Mouse (Mus musculus) heart, adult 9 months (tissue): Measurements from ENCODE around the gene Klf7.
A peak's percentile ranks its signal among the peaks of the same experiment; 100 is the strongest.
"Not testable (repeated sequence)": the region's sequence is repeated elsewhere in the genome, so short reads cannot be mapped to it uniquely, and the experiment has no call there.

Source experiments
- DNase-seq, 2 experiments: peaks; one replicate each; pipeline ENCODE4 v3.0.0; 2022; ENCODE audit warnings: low spot score in 2 of 2

Gene Klf7

GRCm38 (mm10) chr1:64121559-64122465 lies at the start of gene Klf7:
Gene Klf7, minus strand, starts transcription at chr1:64122282.
- peak; percentile 99 to 100 for DNase-seq

GRCm38 (mm10) chr1:64164526-64165062 lies 42.5 kb upstream of the Klf7 start:
- no peak for DNase-seq

- no peak for DNase-seq
Observed at GRCm38 (mm10) chr1:64158766-64159165, 36.7 kb upstream of the Klf7 start.

- DNase-seq: no peak
Observed at GRCm38 (mm10) chr1:64149185-64149584, 27.1 kb upstream of the Klf7 start.

- peak in 1 of 2 experiments; percentile 20 for DNase-seq
Observed at GRCm38 (mm10) chr1:64142691-64143445, 20.8 kb upstream of the Klf7 start.

- no peak for DNase-seq
Observed at GRCm38 (mm10) chr1:64134439-64134838, 12.4 kb upstream of the Klf7 start.

GRCm38 (mm10) chr1:64126822-64127221 lies 4.7 kb upstream of the Klf7 start:
- DNase-seq: no peak

GRCm38 (mm10) chr1:64122466-64122830 lies 366 bp upstream of the Klf7 start:
- DNase-seq: no peak

GRCm38 (mm10) chr1:64120811-64121515 lies 1.1 kb downstream of the Klf7 start:
- no peak for DNase-seq

GRCm38 (mm10) chr1:64120421-64120810 lies 1.7 kb downstream of the Klf7 start:
- peak; percentile 43 to 55 for DNase-seq

- peak; percentile 58 to 69 for DNase-seq
Observed at GRCm38 (mm10) chr1:64119851-64120250, 2.2 kb downstream of the Klf7 start.

GRCm38 (mm10) chr1:64119358-64119794 lies 2.7 kb downstream of the Klf7 start:
- DNase-seq: peak; percentile 50 to 56

- DNase-seq: peak; percentile 51 to 52
Observed at GRCm38 (mm10) chr1:64118285-64119170, 3.6 kb downstream of the Klf7 start.

- no peak for DNase-seq
Observed at GRCm38 (mm10) chr1:64117478-64118284, 4.4 kb downstream of the Klf7 start.

GRCm38 (mm10) chr1:64116746-64117455 lies 5.2 kb downstream of the Klf7 start:
- DNase-seq: no peak

- no peak for DNase-seq
Observed at GRCm38 (mm10) chr1:64114579-64114978, 7.5 kb downstream of the Klf7 start.

- DNase-seq: not testable (repeated sequence)
Observed at GRCm38 (mm10) chr1:64108653-64109052, 13.4 kb downstream of the Klf7 start.

- no peak for DNase-seq
Observed at GRCm38 (mm10) chr1:64107526-64107925, 14.6 kb downstream of the Klf7 start.

- no peak for DNase-seq
Observed at GRCm38 (mm10) chr1:64106127-64106526, 16.0 kb downstream of the Klf7 start.
